Mouse (Mus musculus) neutrophil, adult 5-6 weeks (primary cell): ENCODE results near the gene Ina. TPM values are rescaled to one million over a fixed set of nuclear protein-coding genes. Genes with fewer than 3 reads are reported as not detected.

Experiments used
- ATAC-seq: fragments of 151-379, 151-347 bp; 2 replicates; pipeline ENCODE4 v1.8.0; 2017; ENCODE audit warnings: mild to moderate bottlenecking, moderate TSS enrichment; ENCODE audit not compliant: insufficient number of reproducible peaks, poor library complexity, low FRiP score, severe bottlenecking; ENCODE audit errors: extremely low read depth
- total RNA-seq: library from RNA; stranded (forward); fragments of 200-1000 nt; gene quantifications from 2 replicates; pipeline ENCODE4 v1.2.3, GENCODE M21; 2017

Ina gene
- total RNA-seq, 1 experiment from 2014 or later, result 0.23 TPM

DNA sequence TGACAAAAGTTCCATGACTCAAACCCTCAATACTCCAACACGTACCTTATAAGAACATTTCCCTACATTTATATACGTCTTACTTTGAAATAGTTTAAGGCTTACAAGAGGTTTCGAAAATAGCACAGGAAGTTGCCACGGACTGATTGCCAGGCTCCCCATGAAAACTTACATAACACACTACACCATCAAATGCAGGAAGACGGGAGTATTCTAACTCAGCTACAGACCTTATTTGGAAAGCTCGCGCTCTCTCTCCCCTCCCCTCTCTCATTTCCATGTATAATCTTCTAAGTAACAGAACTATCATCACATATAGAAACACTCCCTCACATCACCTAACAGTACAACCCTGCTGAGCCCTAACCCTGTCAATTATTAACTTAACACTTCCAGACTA, 5.1 kb upstream of the Ina start:
- no peak for ATAC-seq

DNA sequence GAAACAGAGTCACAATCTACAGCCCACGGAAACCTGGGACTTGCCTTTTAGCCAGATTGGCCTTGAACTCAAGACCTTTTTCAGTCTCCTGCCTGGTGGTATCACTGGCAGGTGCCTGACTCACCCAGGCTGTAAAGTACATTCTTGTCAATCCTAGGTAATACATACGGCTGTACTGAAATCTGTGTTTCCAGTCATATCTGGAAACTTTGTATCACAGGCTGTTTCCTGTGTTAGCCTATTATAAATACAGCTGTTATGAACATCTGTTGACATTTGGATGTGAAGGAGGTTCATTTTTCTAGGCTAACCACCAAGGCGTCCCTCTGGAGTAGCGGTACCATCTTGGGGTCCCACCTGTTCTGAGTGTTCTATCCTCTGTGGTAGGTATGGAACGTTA, 4.6 kb upstream of the Ina start:
- ATAC-seq, result no peak

DNA sequence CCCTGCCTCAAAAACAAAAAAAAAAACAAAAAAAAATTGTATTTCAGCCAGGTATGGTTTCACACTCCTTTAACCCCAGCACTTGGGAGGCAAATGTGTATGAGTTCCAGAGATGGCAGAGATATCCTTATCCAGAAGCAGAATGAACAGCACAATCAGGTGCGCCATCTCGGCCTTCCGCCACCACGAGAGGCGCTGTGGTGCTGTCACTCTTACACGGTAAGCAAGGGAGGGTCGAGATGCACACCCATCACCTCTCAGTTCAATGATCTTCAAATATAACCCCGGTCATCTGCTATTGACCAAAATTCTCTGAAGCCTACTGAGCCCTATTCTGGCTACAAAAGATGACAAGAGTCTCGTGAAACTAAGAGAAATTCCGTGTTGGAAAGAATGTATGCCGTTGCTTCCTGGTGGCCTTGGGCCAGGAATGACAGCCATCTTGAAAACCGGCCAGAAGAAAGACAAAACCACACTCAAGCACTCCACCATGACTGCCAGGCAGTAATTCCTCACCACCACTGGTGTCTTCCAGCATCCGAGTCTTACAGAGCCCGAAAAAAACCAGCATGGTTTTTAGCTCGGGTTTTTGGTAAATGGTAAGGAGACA, 1.9 kb upstream of the Ina start:
- no peak for ATAC-seq

DNA sequence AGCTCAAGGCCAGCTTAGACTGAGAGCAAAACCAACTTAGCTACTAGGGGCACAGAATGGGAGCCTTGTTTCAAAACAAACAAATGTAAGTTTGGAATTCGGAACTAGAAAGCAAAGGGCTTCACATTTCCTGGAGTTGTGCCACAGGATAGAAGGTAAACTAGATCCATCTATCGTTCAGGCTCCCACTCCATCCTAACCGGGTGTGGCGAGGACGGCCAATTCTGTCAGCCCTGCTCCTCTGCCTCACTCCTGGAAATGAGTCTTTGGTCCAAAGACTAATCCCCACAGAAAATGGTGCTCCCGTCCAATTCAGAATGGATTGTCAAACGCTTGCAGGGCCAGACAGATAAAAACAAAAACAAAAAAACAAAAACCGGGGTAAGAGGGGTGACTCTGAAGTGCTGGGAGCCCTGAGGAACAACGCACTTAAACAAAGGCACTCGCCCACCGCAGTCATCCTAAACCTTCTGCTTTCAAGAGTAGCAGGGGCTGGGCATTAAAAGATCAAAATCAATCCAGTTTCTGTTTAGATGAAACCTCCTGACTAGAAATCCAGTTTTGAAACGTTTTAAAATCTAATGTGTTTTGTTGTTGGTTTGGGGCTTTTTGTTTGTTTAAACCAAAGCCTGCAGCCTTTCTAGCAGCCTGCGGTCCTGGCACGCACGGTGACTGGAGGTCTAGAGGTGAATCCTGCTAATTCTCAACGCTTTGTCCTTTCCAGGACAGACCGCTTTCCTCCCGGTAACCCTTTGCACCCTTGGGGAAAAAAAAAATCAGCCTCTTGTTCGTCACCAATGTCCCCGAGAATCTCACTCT, 949 bp upstream of the Ina start:
- ATAC-seq, result no peak

DNA sequence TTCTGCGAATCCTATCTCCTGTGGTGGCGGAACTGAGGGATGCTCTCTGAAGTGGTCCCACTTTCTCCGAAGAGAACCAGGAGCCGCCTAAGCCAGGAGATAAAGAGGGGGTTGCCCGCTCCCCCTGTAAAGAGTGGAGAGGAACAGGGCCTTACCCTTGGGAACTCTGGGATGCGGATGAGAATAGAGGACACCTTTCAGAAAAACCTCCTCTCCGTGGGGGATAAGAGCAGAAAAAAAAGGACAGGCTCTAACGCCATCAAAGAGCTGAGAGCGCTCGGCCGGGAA, 395 bp upstream of the Ina start:
- no peak for ATAC-seq

DNA sequence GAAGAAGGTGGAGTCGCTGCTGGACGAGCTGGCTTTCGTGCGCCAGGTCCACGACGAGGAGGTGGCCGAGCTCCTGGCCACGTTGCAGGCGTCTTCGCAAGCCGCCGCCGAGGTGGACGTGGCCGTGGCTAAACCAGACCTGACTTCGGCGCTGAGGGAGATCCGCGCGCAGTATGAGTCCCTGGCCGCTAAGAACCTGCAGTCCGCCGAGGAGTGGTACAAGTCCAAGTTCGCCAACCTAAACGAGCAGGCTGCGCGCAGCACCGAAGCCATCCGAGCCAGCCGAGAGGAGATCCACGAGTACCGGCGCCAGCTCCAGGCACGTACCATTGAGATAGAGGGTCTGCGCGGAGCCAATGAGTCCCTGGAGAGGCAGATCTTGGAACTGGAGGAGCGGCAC, 898 bp downstream of the Ina start:
- ATAC-seq, result no peak

DNA sequence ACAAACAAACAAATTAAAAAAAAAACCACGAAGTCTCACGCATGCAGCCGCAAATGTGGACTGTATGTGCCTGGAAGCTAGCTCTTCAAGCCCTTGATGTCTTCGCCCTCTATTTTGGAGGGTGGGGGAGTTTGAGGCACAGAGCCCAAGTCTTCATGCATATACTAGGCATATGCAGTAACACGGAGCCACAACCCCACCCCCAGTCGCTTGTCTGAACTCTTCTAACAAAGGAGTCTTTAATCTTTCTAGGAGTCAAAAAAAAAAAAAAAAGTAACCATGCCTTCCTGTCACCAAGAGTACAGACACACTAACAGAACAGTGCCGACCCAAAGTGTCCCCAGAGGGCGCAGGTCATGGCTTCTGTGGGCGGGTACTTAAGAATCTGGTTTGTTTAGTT, 1.5 kb downstream of the Ina start:
- ATAC-seq, result no peak

DNA sequence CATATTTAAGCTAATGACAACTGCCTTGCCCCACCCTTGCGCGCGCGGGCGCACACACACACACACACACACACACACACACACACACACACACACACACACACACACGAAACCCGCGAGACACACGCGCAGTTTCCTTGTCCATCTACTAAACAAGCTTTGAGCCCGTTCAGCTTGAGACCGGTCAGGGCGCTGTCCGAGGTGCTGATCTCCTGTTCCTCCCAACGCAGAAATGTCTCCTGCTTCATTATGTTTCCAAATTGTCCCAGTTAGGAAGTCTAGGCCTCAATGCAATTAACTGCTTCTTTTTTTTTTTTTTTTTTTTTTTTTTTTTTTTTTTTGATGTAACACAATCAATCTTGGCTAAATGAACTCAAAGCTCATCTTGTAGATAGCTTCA, 2.0 kb downstream of the Ina start:
- ATAC-seq, result no peak

DNA sequence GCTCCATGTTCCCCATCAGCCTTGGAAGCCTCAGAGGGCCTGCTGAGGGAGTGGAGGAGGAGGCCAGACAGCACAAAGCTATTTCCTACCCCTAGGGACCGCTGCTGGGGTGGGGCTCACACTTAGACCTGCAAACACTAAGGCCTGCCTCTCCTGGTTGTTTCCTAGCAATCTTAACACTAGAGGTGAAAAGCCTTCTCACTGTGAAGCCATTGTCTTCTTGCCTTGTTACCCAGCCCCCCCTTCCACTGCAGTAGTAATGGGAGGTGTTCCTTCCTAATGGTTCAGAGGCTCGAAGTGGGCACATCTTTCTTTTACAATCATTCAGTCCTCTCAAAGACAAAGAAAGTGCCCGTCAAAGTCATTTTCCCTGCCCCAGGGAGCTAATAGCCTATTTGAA, 3.3 kb downstream of the Ina start:
- ATAC-seq, result no peak

DNA sequence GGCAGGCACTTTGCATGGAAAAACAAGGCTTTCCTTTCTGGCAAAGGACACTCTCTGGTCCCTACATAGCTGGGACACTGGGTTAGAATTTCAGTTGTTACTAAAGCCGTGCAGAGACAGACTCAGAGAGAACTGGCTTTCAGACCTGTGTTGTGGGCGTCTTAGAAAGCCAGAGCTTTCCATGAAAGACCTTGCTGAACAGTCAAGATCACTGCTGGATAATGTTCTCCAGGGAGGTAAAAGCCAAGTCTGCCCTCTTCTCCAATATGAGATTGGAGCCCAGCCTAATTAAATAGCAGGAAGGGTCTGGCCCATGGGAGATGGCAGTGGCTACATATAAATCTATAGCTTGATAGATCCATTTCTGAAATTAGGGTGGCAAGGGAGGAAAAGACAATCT, 3.8 kb downstream of the Ina start:
- no peak for ATAC-seq

DNA sequence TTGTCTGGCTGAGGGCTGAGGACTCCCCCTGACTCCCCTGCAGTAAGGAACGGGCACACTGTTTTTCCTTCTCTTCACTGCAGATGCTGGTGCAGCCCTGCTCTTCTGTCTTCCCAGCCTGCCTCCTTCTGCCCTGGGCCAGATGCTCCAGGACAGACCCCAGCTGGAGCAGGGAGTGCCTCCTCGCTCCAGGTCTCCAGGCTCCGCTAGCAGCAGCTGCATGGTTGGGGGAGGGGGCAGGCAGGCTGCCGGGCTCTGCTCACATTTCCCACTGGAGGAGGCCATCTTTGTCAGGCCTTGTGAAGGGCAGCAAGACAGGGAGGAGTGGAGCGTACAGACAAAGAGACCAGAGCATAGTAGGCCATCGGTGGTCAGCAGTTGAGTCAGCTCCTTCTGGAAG, 4.8 kb downstream of the Ina start:
- no peak for ATAC-seq

DNA sequence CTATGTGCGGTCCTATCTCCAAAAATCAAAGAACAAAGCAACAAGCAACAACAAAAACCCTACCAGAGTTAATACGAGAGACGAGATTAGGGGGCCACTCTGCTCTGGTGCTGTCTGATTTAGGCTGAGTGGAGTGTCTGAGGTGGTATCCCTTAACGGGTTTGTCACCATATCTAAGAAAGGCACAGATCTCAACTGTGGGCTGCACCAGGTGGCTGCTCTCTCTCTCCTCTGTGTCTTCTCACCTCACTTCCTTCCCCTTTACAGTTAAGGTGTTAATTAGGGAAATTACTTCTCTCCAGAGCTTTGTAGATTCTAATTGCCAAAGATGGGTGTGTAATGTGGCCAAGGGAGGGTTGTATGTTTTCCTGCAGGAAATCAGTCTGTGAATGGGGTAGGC, 8.2 kb downstream of the Ina start:
- no peak for ATAC-seq

DNA sequence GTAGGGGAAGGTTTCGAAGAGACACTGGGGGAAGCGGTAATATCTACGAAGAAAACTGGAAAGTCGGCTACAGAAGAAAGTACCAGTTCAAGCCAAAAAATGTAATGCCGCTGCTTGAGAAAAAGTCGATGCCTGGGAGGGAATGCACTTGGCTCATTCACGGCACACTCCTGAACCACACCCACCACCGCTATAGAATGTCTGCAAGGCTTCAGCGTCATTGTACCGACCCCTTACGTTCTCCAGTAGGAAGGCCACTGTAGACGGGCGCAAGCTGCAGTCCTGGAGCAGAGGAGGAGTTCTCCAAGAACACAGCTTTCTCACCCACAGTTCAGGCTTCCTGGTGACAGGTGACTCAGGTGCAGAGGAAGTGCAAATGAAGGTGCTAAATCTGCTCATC, 9.0 kb downstream of the Ina start:
- no peak for ATAC-seq

DNA sequence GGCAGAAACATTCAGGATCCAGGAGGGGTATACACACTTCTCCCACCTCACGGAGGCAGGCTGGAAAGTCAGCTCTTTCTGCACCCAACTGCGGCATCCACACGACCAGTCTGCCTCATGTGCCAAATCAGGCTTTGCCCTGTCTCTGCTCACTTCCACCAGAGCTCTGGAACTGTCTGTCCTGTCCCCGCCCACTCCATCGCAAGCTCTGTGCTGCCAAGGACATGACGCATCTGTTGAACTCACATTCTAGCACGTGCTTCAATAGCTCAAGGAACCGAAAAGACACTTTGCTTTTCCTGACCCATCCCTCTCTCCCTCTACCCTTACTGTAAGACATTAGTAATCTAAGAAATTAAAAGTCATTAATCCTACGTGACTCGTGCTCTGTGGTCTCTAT, 10.5 kb downstream of the Ina start:
- ATAC-seq, result no peak

DNA sequence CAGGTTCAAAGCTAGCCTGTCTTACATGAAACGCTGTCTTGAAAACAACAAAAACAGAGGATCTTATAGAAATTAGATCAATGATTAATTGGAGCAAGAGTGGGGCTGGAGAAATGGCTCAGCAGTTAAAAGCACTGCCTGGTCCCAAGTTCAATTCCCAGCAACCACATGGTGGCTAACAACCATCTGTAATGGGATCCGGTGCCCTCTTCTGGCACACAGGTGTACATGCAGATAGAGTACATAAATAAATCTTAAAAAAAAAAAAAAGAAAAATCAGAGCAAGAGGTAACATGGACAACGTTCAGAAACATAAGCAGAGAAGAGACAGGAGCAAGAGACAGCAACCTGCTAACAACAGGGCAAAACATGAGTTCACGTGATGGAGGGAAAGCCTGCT, 12.0 kb downstream of the Ina start:
- no peak for ATAC-seq

DNA sequence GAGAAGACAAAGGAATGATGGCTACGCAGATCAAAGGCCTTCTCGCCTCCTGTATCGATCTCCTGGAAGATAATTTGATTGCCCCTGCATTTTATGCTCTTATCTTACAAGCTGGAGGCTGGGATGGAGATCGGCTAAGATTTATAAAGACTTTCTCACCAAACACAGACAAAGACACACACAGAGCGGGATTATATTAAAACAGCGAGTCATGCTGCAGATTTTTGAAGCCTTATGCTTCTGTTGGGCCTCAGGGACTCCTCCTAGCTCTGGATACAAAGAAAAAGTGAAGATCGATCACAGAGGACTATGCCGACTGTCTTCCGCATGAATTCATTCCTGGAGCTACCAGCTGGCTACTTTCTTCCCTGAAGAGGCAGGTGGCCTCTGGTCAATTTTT, 15.3 kb downstream of the Ina start:
- no peak for ATAC-seq

DNA sequence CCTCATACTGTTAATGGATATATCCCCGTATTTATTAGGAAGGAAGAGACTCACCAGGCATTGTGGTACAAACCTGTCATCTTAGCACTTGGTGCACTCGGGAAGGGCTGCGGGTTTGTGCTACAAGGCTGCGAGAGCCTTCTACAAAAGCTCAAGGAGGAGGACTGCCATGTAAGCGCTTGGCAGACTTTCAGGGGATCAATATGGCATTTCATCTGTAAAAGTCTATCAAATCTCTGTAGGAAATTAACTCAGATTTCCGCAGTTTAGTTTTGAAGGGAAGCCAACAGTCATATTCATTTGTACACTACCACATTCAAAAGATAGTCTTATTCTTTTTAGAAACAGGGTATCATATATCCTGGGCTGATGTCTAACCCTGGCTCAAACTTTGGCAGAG, 17.3 kb downstream of the Ina start:
- ATAC-seq, result no peak

DNA sequence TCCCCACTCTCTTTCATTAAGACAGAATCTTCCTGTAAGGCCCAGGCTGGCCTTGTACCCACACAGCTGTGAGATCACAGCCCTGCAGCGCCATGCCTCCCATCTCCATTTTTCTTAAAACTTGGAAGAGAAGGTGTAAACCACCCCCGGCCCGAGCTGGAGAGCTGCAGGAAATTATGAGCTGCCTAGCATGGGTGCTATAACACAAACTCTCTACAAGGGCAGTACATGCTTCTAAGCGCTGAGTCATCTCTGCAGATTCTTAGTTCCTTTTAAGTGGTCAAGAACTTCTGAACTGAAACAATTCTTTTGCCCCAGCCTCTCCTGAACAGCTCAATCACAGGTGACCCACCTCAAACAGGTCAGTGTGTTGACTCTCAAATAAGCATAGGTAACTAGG, 20.4 kb downstream of the Ina start:
- ATAC-seq, result no peak

DNA sequence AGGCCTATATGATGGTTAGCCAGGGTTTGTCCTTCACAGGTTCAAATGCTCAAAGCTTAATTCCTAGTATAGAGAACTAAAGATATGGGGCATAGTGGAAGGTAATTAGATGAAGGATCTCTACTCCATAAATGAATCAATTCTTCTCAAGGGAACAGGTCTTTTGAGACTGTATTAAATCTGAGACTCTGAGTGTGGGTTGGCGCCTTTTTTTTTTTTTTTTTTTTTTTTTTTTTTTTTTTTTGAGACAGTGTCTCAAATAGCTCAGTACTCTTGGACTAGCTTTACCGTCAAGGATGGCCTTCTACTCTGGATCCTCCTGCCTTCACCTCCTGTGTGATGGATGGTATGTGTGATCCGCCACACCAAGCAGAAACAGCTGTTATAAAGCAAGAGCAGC, 22.1 kb downstream of the Ina start:
- no peak for ATAC-seq

DNA sequence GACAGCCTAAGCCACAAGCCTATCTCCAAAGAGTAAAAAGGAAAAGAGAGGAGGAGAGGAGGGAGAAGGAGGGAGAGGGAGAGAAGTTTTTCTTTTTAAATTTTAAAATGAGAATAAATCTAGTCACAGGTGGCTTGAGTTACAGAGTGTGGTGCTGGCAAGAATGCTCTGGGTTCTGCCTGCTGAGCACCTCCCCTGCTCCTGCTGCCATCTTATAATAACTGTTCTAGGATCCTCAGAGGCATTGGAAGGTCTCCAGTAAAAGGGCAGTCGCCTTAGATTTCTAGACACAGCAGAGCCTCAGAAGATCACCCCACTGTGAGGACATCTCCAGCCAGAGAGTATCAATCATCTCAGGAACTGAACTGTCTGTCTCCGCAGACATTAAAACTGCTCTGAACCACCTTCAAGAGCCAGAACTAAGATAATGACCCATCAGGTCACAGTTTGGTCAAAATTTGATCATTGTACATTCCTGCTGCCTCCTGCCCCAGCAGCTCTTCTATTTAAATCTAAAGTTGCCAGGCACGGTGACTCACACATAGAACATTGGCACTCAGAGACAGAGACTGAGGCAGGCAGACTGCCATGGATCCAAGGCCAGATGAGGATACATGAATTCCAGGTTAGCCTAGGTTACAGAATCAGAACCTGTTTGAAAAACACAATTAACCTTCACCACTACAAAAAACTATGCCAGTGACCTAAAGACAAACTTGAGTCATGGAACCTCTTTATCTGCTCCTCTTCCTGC, 26.4 kb downstream of the Ina start:
- no peak for ATAC-seq
